ENCODE assay signal across 7 mouse cellular contexts in the genomic region with DNA sequence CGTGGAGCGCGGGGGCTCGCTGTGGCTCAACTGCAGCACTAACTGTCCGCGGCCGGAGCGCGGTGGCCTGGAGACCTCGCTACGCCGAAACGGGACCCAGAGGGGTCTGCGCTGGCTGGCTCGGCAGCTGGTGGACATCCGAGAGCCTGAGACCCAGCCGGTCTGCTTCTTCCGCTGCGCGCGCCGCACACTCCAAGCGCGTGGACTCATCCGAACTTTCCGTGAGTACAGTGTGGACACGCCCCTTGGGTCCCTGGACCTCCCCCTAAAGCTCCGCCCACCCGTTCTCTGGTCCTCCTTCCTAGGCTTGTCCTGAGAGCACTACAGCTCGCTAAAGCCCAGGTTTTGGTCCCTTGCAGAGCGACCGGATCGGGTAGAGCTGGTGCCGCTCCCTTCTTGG. TPM values are rescaled to one million over a fixed set of nuclear protein-coding genes. Genes with fewer than 3 reads are reported as not detected.
DNase-seq lines count a peak whose midpoint lies in the region; ATAC-seq and TF ChIP-seq lines count a peak whose summit lies in the region.

No protein-coding gene starts in this region.

- 0 out of 2 replicates have a peak, but pooled peaks have one; percentile 6 for ATAC-seq in forebrain, embryonic 15.5 days (replicated peaks)
- ATAC-seq in hindbrain, embryonic 11.5 days (ENCODE audit: low FRiP score) = peak; percentile 33; the same call in 1 of the 2 replicates

- peak overlapping the region; percentile 66 for H3K4me3 ChIP-seq in bone marrow macrophage, adult 2 months (ENCODE audit: insufficient read depth, low read length)
- peak overlapping the region; percentile 53 for H3K4me3 ChIP-seq in forebrain, embryonic 15.5 days
- H3K4me3 ChIP-seq in hindbrain, embryonic 11.5 days (ENCODE audit: low read depth, low read length) = peak overlapping the region; percentile 33

- H3K4me1 ChIP-seq in bone marrow macrophage, adult 2 months (ENCODE audit: control insufficient read depth, insufficient read depth, low read length) = 0 out of 2 replicates have a peak, but pooled peaks cover 4% of the 10 kb centered on the region
- H3K4me1 ChIP-seq in forebrain, embryonic 15.5 days = peaks cover 73% of the 10 kb centered on the region
- H3K4me1 ChIP-seq in hindbrain, embryonic 11.5 days (replicated peaks; ENCODE audit: control insufficient read depth, insufficient read depth, low read length) = peaks cover 6% of the 10 kb centered on the region

- TF ChIP-seq POLR2A in bone marrow macrophage, adult 2 months (IDR thresholded peaks at IDR 0.05; ENCODE audit: borderline replicate concordance, low read depth, low read length) = no peak

- no peak overlapping the region; the same call in 1 of the 2 replicates for H3K9ac ChIP-seq in forebrain, embryonic 15.5 days (replicated peaks)
- no peak overlapping the region; the same call in 1 of the 2 replicates for H3K9ac ChIP-seq in hindbrain, embryonic 11.5 days (ENCODE audit: low read depth, low read length)

- no peak for TF ChIP-seq CTCF in bone marrow macrophage, adult 2 months (IDR thresholded peaks at IDR 0.05; ENCODE audit: low read depth, low read length)

- no peaks in the 10 kb centered on the region for H3K36me3 ChIP-seq in forebrain, embryonic 15.5 days
- no peaks in the 10 kb centered on the region for H3K36me3 ChIP-seq in hindbrain, embryonic 11.5 days (ENCODE audit: control insufficient read depth, insufficient read depth, low read length)

- peaks cover 92% of the 10 kb centered on the region for H3K27me3 ChIP-seq in forebrain, embryonic 15.5 days
- peaks cover 90% of the 10 kb centered on the region for H3K27me3 ChIP-seq in hindbrain, embryonic 11.5 days (ENCODE audit: control insufficient read depth, insufficient read depth, low read length)

- DNase-seq in MEL-GATA-1-ER (ENCODE audit: extremely low read depth, low read depth) = peak; percentile 95
- DNase-seq in hindbrain, embryonic 11.5 days (ENCODE audit: low spot score) = peak; percentile 82
- peak; percentile 33 to 54 for DNase-seq in layer of hippocampus, postnatal 25 days (ENCODE audit: extremely low spot score in 1 of 2, low spot score in 1 of 2)
- DNase-seq in lung, postnatal 4 days = peak; percentile 88 to 92
- DNase-seq in right cerebral cortex, postnatal 14 days = peak; percentile 70

- WGBS in forebrain, embryonic 15.5 days = 1% methylated on average over 34 of the region's 34 CpGs
- under 1% methylated on average over 31 of the region's 34 CpGs for WGBS in hindbrain, embryonic 11.5 days

- H3K9me3 ChIP-seq in forebrain, embryonic 15.5 days = no peaks in the 10 kb centered on the region
- H3K9me3 ChIP-seq in hindbrain, embryonic 11.5 days (ENCODE audit: control insufficient read depth, low read length) = no peaks in the 10 kb centered on the region

- H3K27ac ChIP-seq in bone marrow macrophage, adult 2 months (ENCODE audit: insufficient read depth, low read depth, low read length) = no peak overlapping the region
- no peak overlapping the region for H3K27ac ChIP-seq in forebrain, embryonic 15.5 days (replicated peaks)
- H3K27ac ChIP-seq in hindbrain, embryonic 11.5 days (ENCODE audit: low read depth, low read length) = no peak overlapping the region

- H3K4me2 ChIP-seq in forebrain, embryonic 15.5 days (replicated peaks) = peak overlapping the region; percentile 96
- H3K4me2 ChIP-seq in hindbrain, embryonic 11.5 days (replicated peaks; ENCODE audit: low read depth, low read length) = peak overlapping the region; percentile 58

RNA-seq across cellular contexts. Expression of gene Icam5, which starts 1.3 kb away (rescaled TPM):
- 0.31 TPM in 1 of 2 replicates, not detected in the other for polyA plus RNA-seq in bone marrow macrophage, adult 2 months (2012; ENCODE audit: insufficient read depth, insufficient read length, missing spikeins)
- polyA plus RNA-seq in forebrain, embryonic 15.5 days (2015; fragmentation: Nextera tagmentation; extraction: Ambion mirVana) = 1.5 and 2.2 TPM in 2 replicates
- polyA plus RNA-seq in hindbrain, embryonic 11.5 days (2014; fragmentation: Nextera tagmentation; extraction: Ambion mirVana) = 0.24 TPM in 1 of 2 replicates, not detected in the other
- total RNA-seq in layer of hippocampus, postnatal 25 days (2021) = 100 to 1,000 TPM; 389 to 394 TPM

RNA-seq across cellular contexts. Expression of gene Icam4, which starts 4.0 kb away (rescaled TPM):
- polyA plus RNA-seq in bone marrow macrophage, adult 2 months (2012; ENCODE audit: insufficient read depth, insufficient read length, missing spikeins) = not detected in 2 replicates
- 0.25 TPM in 1 of 2 replicates, not detected in the other for polyA plus RNA-seq in forebrain, embryonic 15.5 days (2015; fragmentation: Nextera tagmentation; extraction: Ambion mirVana)
- 5.4 and 5.7 TPM in 2 replicates for polyA plus RNA-seq in hindbrain, embryonic 11.5 days (2014; fragmentation: Nextera tagmentation; extraction: Ambion mirVana)
- total RNA-seq in layer of hippocampus, postnatal 25 days (2021) = under 1 TPM; 0.84 to 0.87 TPM

RNA-seq across cellular contexts. Expression of gene Icam1, which starts 17.4 kb away (rescaled TPM):
- polyA plus RNA-seq in bone marrow macrophage, adult 2 months (2012; ENCODE audit: insufficient read depth, insufficient read length, missing spikeins) = 67.4 and 79.0 TPM in 2 replicates
- 2.8 and 3.0 TPM in 2 replicates for polyA plus RNA-seq in forebrain, embryonic 15.5 days (2015; fragmentation: Nextera tagmentation; extraction: Ambion mirVana)
- 4.3 and 4.5 TPM in 2 replicates for polyA plus RNA-seq in hindbrain, embryonic 11.5 days (2014; fragmentation: Nextera tagmentation; extraction: Ambion mirVana)
- total RNA-seq in layer of hippocampus, postnatal 25 days (2021) = 1 to 10 TPM; 2.1 to 2.7 TPM

RNA-seq across cellular contexts. Expression of gene Mrpl4, which starts 30.6 kb away (rescaled TPM):
- 52.7 and 61.3 TPM in 2 replicates for polyA plus RNA-seq in bone marrow macrophage, adult 2 months (2012; ENCODE audit: insufficient read depth, insufficient read length, missing spikeins)
- 112 and 115 TPM in 2 replicates for polyA plus RNA-seq in forebrain, embryonic 15.5 days (2015; fragmentation: Nextera tagmentation; extraction: Ambion mirVana)
- 120 and 132 TPM in 2 replicates for polyA plus RNA-seq in hindbrain, embryonic 11.5 days (2014; fragmentation: Nextera tagmentation; extraction: Ambion mirVana)
- 10 to 100 TPM; 60.1 to 62.4 TPM for total RNA-seq in layer of hippocampus, postnatal 25 days (2021)

RNA-seq across cellular contexts. Expression of gene Zglp1, which starts 33.8 kb away (rescaled TPM):
- not detected in 2 replicates for polyA plus RNA-seq in bone marrow macrophage, adult 2 months (2012; ENCODE audit: insufficient read depth, insufficient read length, missing spikeins)
- polyA plus RNA-seq in forebrain, embryonic 15.5 days (2015; fragmentation: Nextera tagmentation; extraction: Ambion mirVana) = 0.37 and 2.2 TPM in 2 replicates
- polyA plus RNA-seq in hindbrain, embryonic 11.5 days (2014; fragmentation: Nextera tagmentation; extraction: Ambion mirVana) = 0.45 and 2.7 TPM in 2 replicates
- under 1 TPM in 1 of 2 experiments, not detected in 1; 0.94 TPM for total RNA-seq in layer of hippocampus, postnatal 25 days (2021)

Comparison
In these comparisons a context has a peak if more than half of its experiments do, and no peak if none do; other contexts are left out.
1. DNase-seq: peak in every context shown above with its lines; median percentile 95 in MEL-GATA-1-ER; 90 in lung, postnatal 4 days; 82 in hindbrain, embryonic 11.5 days; 70 in right cerebral cortex, postnatal 14 days; 44 in layer of hippocampus, postnatal 25 days.
2. RNA of gene Icam1, which starts 17.4 kb away (polyA plus RNA-seq): 67.4 to 79.0 TPM in bone marrow macrophage, adult 2 months; 4.3 to 4.5 TPM in hindbrain, embryonic 11.5 days and 2.8 to 3.0 TPM in forebrain, embryonic 15.5 days; every median in the first group is over 10 times any median in the second.
3. Peak in every context shown above with its lines, with median percentiles within 50 percentile points of each other: H3K4me3 ChIP-seq.